Mouse (Mus musculus) bone marrow macrophage, adult 2 months (primary cell): Measurements from ENCODE around the gene Unc13d.

Experiments
- CTCF ChIP-seq: IDR thresholded peaks from 2 replicates; pipeline ENCODE4 v1.5.1; 2012; ENCODE audit warnings: low read depth, mild to moderate bottlenecking, low read length, moderate library complexity
- POLR2A ChIP-seq: IDR thresholded peaks from 2 replicates; pipeline ENCODE4 v1.6.1; 2012; ENCODE audit warnings: mild to moderate bottlenecking, low read depth, low read length, borderline replicate concordance

DNA sequence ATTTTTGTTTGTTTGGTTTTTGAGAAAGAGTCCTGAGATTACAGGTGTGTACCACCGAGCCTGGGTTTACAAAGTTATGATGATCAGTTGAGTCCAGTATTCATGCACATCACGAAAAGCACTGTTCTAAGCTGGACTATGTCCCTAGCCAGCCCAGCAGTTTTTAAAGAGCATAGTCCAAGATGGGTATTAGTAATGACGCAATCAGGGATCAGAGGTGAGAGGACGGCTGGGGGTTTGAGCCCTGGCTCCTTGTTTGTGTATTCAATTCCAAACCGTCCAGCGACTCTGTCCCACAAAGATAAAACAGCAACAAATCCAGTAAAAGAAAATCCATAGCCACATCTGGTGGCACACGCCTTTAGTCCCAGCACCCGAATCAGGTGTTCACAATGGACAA lies 10.4 kb upstream of the Unc13d start:
- TF ChIP-seq CTCF (no peak), POLR2A (no peak)
